Mouse (Mus musculus) ES-E14 (cell line): Measurements from ENCODE around the gene Herc1. TPM values are rescaled to one million over a fixed set of nuclear protein-coding genes. Genes with fewer than 3 reads are reported as not detected.

Source experiments
- DNase-seq: peaks from one replicate; pipeline ENCODE4 v3.0.0-alpha.2; 2013; ENCODE audit warnings: low read depth, low spot score
- H3K27ac ChIP-seq: 2 replicates; pipeline ENCODE4 v1.5.1; 2012; ENCODE audit warnings: low read depth, mild to moderate bottlenecking, low read length, moderate library complexity, mixed read lengths; ENCODE audit not compliant: poor library complexity, insufficient read depth, severe bottlenecking
- H3K36me3 ChIP-seq: 2 replicates; pipeline ENCODE4 v1.6.1; 2012; ENCODE audit warnings: mild to moderate bottlenecking, low read length, moderate library complexity, mixed read lengths; ENCODE audit not compliant: control insufficient read depth, poor library complexity, insufficient read depth, severe bottlenecking
- H3K4me1 ChIP-seq, 2 experiments: fragments of 150-350 bp in 1 of 2; sonication (generic) in 1 of 2; 2 replicates each; pipeline ENCODE4 v1.6.1; 2012; ENCODE audit warnings: low read length in 2 of 2, mild to moderate bottlenecking in 1 of 2, mixed read lengths in 1 of 2; ENCODE audit not compliant: control insufficient read depth in 2 of 2, insufficient read depth in 2 of 2, poor library complexity in 1 of 2
- H3K4me3 ChIP-seq, 2 experiments: fragments of 150-350 bp in 1 of 2; sonication (generic) in 1 of 2; 2 replicates each; pipeline ENCODE4 v1.5.1; 2012; ENCODE audit warnings: low read length in 2 of 2, low read depth in 1 of 2, mild to moderate bottlenecking in 1 of 2, mixed read lengths in 1 of 2; ENCODE audit not compliant: insufficient read depth in 1 of 2, poor library complexity in 1 of 2, severe bottlenecking in 1 of 2
- H3K9ac ChIP-seq: 2 replicates; pipeline ENCODE4 v1.6.1; 2012; ENCODE audit warnings: low read depth, mild to moderate bottlenecking, low read length, mixed read lengths; ENCODE audit not compliant: poor library complexity, insufficient read depth, severe bottlenecking
- H3K9me3 ChIP-seq: fragments of 150-350 bp; sonication (generic); 2 replicates; pipeline ENCODE4 v1.6.1; 2012; ENCODE audit warnings: low read depth, mild to moderate bottlenecking, low read length; ENCODE audit not compliant: control insufficient read depth, insufficient read depth
- CHD2 ChIP-seq: IDR thresholded peaks from 2 replicates; pipeline ENCODE4 v1.6.1; 2014; ENCODE audit warnings: mild to moderate bottlenecking, low read depth, low read length, inconsistent platforms
- HCFC1 ChIP-seq: IDR thresholded peaks from 2 replicates; pipeline ENCODE4 v1.6.1; 2012; ENCODE audit warnings: low read length, inconsistent platforms, borderline replicate concordance; ENCODE audit not compliant: insufficient read depth
- MAFK ChIP-seq: IDR thresholded peaks from 2 replicates; pipeline ENCODE4 v1.6.1; 2014; ENCODE audit warnings: mild to moderate bottlenecking, low read depth, low read length, inconsistent platforms; ENCODE audit not compliant: insufficient read depth
- ZC3H11A ChIP-seq: IDR thresholded peaks from 2 replicates; pipeline ENCODE4 v1.6.1; 2012; ENCODE audit warnings: low read depth, mild to moderate bottlenecking, inconsistent platforms, low read length, borderline replicate concordance
- ZNF384 ChIP-seq: IDR thresholded peaks from 2 replicates; pipeline ENCODE4 v1.6.1; 2012; ENCODE audit warnings: low read depth, low read length, inconsistent platforms
- in situ Hi-C, 2 experiments: fragments of 600-800 bp; cut with MboI; formaldehyde crosslinking; loops; one replicate each; pipeline ENCODE4 v1.15.1; 2025; ENCODE audit warnings: low sequenced_read_pairs in 2 of 2, inconsistent platforms in 1 of 2; ENCODE audit not compliant: unreplicated experiment in 2 of 2
- total RNA-seq: library from RNA; depleted of rRNA; stranded (reverse); fragments of 300-350 nt; gene quantifications from 2 replicates; pipeline ENCODE4 v1.2.3, GENCODE M21; 2012

The Herc1 gene
- total RNA-seq, 1 experiment = 43.3 TPM

DNA sequence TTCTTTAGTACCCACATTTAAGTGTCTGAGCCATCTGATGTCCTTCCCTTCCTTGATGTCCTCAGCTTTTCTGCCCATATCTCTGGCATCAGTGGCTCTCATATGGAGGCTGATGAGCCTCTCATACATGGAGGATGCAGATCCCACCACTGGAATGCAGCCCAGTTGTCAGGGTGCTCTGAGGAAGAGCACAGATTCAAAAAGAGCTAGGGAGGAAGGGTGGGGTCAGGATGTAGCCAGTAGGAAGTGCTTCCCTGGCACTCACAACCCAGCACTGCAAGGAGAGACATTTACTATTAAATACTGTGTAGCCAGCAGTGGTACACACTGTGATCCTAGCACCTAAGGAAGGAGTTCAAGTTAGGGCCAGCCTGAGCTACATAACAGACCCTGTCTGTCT is 156.2 kb downstream of the Herc1 start:
- Histone ChIP-seq H3K9me3 (no peaks in the 10 kb centered on the region), H3K9ac (no peak overlapping the region), H3K36me3 (peaks cover 8% of the 10 kb centered on the region), H3K27ac (no peak overlapping the region), H3K4me3 (no peak overlapping the region), H3K4me1 (peaks cover 0 to 3% of the 10 kb centered on the region in 2 experiments; a peak in 1 of 4 replicates)
- DNase-seq = no peak
- in situ Hi-C loops = no loop called here
- TF ChIP-seq ZNF384 = no peak
- TF ChIP-seq HCFC1 = no peak
- no peak for TF ChIP-seq CHD2
- TF ChIP-seq MAFK = no peak
- no peak for TF ChIP-seq ZC3H11A

DNA sequence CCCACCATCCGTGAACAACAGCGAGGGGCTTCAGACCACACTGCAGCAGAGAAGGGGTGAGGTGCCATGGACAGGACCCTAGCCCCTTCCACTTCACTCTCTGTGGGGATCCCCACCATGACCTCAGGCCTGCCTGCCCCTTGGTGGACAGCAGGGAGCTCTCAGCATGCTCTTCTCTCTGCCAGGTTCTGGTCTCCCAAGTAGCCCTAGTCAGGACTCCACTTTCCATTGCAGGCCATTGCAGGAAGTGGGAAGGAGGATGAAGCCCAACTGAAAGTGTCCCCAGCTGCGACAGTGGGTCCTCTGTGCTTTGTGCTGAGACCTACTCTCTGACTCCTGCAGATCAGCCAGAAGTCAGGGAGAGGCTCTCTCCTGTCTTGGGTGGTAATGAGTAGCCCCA is 157.4 kb downstream of the Herc1 start:
- Histone ChIP-seq H3K27ac (no peak overlapping the region), H3K9ac (no peak overlapping the region), H3K9me3 (no peaks in the 10 kb centered on the region), H3K36me3 (peaks cover 4% of the 10 kb centered on the region), H3K4me1 (peaks cover under 1 to 3% of the 10 kb centered on the region in 2 experiments; a peak in 1 of 4 replicates), H3K4me3 (no peak overlapping the region)
- TF ChIP-seq HCFC1 (no peak), CHD2 (no peak), ZNF384 (no peak), ZC3H11A (no peak), MAFK (no peak)
- in situ Hi-C loops = no loop called here
- no peak for DNase-seq

DNA sequence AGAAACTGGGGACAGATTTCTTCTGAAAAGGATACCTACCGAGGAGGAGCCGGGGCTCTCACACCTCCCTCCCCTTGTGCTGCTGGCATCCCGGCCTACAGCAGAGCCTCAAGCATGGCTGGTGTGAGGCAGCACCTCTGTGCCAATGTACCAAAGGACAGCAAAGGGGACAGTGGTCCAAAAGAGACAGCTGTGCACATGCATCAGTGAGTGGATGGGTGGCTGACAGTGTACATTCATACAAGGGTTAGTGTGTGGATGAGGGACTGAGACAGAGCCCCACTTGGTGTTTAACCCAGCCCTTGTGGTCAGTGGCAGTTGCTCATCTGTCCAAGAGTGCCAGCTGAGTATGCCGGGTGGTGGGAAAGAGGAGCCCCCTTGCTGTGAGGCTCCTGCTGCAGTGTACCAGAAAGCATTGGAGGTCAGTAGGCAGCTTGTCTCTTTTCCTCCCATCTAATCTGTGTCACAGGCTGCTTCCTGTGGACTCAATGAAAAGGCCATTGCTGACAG is 158.7 kb downstream of the Herc1 start:
- Histone ChIP-seq H3K4me3 (no peak overlapping the region), H3K9ac (no peak overlapping the region), H3K36me3 (peaks cover 4% of the 10 kb centered on the region), H3K9me3 (no peaks in the 10 kb centered on the region), H3K27ac (no peak overlapping the region), H3K4me1 (peaks cover 5 to 6% of the 10 kb centered on the region in 2 experiments; a peak in 2 of 4 replicates)
- in situ Hi-C loops = no loop called here
- TF ChIP-seq CHD2 (no peak), ZC3H11A (no peak), MAFK (no peak), ZNF384 (no peak), HCFC1 (no peak)
- no peak for DNase-seq

DNA sequence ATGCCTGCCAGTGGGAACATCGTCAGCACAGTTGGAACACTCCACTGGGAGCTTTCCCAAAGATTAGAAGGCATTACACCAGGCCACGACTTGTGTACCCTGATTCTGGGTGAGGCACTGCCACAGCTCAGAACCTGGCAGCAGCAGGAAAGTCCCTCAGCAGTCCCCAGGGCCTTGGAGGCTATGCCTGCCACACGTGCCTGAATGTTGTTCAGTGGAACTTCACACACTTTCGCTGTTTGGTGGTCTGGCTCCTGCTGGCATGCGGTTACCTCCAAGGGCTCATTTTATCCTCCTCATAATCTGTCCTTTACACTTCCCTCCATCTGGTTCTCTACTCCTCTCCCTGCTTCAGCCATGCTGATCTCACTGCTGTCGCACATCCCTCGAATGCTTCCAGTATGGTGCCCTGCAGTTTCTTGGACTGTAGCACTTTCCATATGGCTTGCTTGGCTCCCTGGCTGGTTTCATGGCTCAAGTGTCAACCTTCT is 160.1 kb downstream of the Herc1 start:
- peaks cover 9 to 11% of the 10 kb centered on the region in 2 experiments; a peak in 3 of 4 replicates for H3K4me1 ChIP-seq
- H3K9me3 ChIP-seq = no peaks in the 10 kb centered on the region
- in situ Hi-C loops = no loop called here
- H3K27ac ChIP-seq = no peak overlapping the region
- H3K4me3 ChIP-seq = no peak overlapping the region
- DNase-seq = no peak
- H3K9ac ChIP-seq = peak overlapping the region; percentile 23; the same call in 1 of the 2 replicates
- peaks cover 4% of the 10 kb centered on the region; the same call in 1 of the 2 replicates for H3K36me3 ChIP-seq
- TF ChIP-seq ZNF384 (no peak), CHD2 (no peak), HCFC1 (no peak), ZC3H11A (no peak), MAFK (no peak)
